Mouse (Mus musculus): ENCODE results near the gene Chchd4.

DNA sequence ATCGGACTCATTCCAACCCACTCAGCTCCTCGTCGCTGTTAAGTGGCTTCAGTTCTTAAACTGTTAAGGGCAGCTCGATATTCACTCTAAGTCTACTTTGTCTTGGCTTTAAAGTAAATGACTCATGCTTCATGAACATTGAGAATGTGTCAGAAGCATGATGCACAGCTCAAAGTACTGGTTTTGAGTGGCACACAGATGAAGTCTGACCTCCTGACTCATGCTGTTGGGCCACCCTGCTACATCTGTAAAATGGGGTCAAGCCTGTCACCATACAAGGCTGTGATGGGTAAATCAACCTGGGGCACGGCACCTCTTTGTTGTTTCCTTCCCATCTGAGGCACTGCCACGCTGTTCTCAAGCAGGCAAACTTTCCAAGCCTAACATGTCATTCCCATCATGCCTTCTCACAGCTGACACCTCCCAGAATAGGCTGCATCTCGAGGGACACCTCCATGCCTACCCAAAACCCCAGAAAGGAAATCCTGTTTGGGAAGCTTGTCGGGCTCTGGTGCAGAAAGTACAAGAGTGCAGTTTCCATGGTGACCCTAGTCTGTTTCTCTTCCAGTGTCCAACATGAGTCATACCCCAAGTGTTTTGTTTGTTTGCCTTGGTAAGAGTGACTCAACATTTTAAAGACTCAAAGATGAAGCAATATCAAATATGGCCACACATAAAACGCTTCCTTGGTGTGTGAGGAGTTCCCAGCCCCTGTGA, 15.3 kb upstream of the Chchd4 start:
- TF ChIP-seq GATA1 (IDR thresholded peaks at IDR 0.05; ENCODE audit: low read length) (no peak), TAL1 (IDR thresholded peaks at IDR 0.05; ENCODE audit: low read length) (no peak)
